Mouse (Mus musculus) Muller cell, postnatal 12 days (primary cell): ENCODE data around the gene Sec23a.
A peak's percentile ranks its signal among the peaks of the same experiment; 100 is the strongest.
"Not testable (repeated sequence)": the region's sequence is repeated elsewhere in the genome, so short reads cannot be mapped to it uniquely, and the experiment has no call there.

Source experiments
- DNase-seq: peaks from one replicate; pipeline ENCODE4 v3.0.0-alpha.2; 2015; ENCODE audit errors: inconsistent ontology term

Gene Sec23a

DNA sequence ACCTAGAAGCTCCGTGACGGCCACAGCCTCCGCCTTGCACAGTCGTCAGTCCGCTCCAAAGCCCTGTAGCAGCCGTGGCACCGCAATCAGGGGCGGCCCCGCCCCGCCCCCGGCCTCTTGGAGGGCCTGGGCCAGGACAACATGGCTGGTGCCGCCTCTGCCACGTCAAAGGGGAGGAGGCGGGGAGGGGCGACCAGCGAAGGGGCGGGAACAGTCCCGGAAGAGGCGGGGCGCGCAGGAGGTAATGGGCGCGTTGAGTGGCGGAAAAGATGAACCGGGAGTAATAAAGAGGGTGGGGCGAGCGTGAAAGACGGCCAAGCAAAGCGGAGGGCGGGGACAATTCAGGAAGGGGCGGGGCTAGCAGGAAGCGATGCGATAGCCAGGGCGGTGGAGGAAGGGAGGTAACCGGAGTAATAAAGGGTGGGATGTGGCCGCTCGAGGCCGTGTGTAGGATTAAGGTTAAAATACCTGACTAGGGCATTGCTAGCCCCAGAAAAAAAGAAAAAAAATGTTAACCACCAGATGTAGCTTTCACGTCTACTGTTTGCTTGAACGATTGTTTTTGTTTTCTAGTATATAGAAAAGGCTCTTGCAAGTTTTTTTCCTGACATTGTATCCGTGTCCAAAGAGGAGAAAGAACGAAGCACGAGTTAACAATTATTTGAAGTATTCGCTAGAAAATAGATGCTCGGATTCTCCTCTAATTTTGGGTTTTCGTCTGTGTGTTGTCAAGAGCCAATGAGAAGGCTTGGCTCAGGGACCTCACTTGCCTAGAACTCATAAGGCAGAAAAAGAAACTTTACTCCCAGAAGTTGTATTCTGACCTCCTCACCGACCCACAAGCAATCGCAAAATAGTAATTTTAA, at the start of gene Sec23a:
TSS of gene Sec23a (minus strand) at position 174 of the 866 bp plus-strand sequence.
- peak; percentile 100 for DNase-seq

DNA sequence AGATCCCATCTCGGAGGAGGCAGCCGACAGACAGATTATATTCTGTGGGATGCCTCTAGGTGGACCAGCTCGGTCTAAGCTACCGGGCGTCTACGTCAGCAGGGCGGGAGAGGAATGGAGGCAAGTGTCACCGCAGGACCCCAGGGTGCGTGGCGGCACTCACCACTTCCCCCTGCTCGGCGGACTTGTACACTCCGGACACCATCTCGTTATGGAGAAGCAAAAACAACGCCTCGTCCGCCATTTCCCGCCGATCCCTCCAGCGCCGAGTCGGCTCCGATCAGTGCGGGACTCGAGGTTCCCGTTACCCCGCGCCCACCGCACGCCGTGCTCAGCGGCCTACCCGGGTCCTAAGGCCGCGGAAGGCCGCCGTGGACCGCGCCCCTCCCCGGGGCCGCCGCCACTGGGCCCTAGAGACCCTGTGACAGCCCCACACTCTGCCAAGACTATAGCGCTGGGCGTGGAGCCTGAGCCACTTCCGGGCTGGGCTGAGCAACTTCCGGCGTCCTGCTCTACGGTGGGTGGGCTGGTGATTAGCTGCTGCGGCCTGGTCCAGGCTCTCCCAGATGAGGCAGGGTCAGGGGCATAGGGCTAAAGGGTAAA, 49.3 kb upstream of the Sec23a start, which contains the start of gene Trappc6b:
TSS of gene Trappc6b (minus strand) at position 480 of the 603 bp plus-strand sequence.
- peak; percentile 85 for DNase-seq

DNA sequence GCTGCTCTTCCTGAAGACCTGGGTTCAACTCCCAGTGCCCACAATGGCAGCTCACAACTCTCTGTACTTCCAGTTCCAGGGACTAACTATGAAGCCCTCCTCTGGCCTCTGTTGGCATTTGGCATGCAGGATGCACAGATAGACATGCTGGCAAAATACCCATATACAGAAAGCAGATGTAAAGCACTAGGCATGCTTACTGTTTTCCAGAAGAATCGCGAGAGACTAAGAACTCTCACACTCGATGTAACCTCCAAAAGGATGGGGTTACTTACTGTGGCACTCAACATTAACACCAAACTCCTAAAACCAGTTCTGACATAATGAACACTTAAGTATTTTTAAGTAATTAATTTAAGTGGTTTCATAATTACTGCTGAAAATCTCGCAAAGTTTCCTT, 48.5 kb upstream of the Sec23a start:
- DNase-seq = no peak

- DNase-seq = not testable (repeated sequence)
These were observed 46.4 kb upstream of the Sec23a start for GRCm38 (mm10) chr12:59058242-59058641.

- no peak for DNase-seq
These were observed 44.4 kb upstream of the Sec23a start for GRCm38 (mm10) chr12:59056222-59056621.

- DNase-seq = no peak
These were observed 43.5 kb upstream of the Sec23a start for GRCm38 (mm10) chr12:59055196-59055850.

DNA sequence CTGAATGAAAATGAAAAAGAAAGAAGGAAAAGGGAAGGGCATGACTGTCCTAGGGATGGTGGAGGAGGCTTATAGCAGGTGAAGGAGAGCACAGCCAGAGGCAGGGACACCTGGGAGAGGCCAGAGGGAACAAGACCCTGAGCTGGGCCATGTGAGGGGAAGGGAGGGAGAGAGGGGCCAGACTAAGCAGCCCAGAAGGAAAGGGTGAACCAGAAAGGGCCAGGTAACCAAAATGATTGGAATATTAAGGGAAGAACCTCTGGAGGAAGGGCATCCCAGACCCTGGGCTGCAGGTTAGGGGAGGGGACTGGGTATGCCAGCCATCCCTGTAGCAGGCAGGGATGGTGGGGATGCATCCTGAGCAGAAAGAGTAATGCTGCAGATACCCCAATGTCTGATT, 42.2 kb upstream of the Sec23a start:
- DNase-seq = no peak

DNA sequence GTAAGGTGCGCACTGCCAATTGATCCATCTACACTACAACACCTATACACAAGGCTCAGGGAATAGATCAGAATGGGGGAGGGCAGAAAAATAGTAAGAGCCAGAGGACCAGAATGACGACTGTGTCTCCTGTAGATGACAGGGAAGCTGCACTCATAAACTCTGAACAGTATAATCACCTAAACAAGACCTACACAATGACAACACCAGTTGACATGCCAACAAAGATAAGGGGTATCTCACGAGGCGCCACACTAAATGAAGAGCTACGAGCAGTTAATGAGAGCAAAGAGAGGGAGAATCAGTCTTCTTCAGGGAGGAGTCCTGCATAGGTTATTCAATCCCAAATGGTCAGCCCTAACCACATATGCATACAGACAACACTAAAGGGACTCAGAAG, 41.3 kb upstream of the Sec23a start:
- DNase-seq = no peak

- no peak for DNase-seq
These were observed 40.7 kb upstream of the Sec23a start for GRCm38 (mm10) chr12:59052470-59052869.

DNA sequence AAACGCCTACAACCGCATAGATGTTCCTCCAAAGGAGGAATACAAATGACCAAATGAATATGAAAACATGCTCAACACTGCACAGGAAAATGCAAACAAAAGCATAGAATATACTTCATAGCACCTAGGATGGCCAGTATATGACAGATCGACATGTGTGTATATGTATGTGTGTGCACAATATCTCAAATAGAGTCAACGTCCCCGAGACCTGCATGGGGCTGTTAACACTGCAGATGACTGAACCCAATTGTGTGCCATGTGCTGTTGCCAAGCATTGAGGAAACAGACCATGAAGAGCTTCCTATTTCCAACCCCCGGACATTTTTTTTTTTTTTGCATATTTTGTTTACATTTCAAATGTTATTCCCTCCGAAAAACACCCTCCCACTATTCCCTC, 29.0 kb upstream of the Sec23a start:
- peak; percentile 22 for DNase-seq

- peak; percentile 60 for DNase-seq
These were observed 28.4 kb upstream of the Sec23a start for GRCm38 (mm10) chr12:59039971-59040844.

DNA sequence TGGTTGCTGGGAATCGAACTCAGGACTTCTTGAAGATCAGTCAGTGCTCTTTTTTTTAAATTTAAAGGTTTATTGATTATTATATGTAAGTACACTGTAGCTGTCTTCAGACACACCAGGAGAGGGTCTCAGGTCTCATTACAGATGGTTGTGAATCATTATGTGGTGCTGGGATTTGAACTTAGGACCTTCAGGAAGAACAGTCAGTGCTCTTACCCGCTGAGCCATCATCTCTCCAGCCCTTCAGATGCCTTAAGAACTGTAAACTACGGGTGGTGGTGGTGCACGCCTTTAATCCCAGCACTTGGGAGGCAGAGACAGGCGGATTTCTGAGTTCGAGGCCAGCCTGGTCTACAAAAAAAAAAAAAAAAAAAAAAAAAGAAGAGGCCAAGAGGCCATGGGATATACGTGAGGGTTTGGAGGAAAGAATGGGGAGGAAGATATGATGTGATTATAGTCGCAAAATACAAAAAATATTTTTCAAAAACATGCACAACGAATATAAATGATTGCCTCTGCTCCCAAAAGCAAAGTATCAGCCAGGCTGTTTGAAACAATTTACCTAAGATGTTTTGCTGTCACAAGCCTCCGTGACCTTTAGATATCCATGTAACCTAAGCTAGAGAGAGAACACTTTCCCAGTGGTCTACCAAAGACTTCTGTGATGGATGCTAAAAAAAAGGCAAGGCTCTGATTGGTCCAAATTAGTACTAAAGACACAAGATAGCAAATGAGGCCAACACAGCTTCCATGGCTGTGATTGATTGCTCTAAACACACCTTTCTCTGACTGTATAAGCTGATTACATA, 27.5 kb upstream of the Sec23a start:
- DNase-seq = peak; percentile 1

GRCm38 (mm10) chr12:59032101-59032500, 20.3 kb upstream of the Sec23a start:
- DNase-seq = no peak

DNA sequence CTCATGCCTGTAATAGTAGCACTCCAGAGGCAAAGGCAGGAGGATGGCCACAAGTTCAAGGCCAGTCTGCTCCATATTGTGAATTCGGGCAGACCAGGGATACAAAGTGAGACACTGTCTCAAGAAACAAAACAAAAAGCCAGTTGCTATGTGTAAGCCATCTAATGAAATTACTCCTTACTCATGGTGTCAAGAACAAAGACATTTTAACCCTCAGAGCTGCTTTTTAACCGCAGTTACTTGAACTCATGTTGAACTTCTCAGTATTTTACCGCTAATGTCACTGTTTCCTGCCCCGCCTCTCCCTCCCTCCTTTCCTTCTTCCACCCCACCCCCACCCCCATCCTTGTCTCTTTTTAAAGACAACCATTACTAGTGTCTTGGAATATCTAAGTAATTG, 9.5 kb upstream of the Sec23a start:
- DNase-seq = no peak

- DNase-seq = no peak
These were observed 8.1 kb upstream of the Sec23a start for GRCm38 (mm10) chr12:59019891-59020290.

- DNase-seq = no peak
These were observed 6.2 kb upstream of the Sec23a start for GRCm38 (mm10) chr12:59017970-59018369.

- DNase-seq = peak; percentile 91
These were observed 1.4 kb upstream of the Sec23a start, which contains the start of gene Gemin2 for GRCm38 (mm10) chr12:59013234-59013633. Gene Gemin2 (plus strand): TSS chr12:59013393.

GRCm38 (mm10) chr12:59012710-59013091, 884 bp upstream of the Sec23a start:
- peak; percentile 36 for DNase-seq

DNA sequence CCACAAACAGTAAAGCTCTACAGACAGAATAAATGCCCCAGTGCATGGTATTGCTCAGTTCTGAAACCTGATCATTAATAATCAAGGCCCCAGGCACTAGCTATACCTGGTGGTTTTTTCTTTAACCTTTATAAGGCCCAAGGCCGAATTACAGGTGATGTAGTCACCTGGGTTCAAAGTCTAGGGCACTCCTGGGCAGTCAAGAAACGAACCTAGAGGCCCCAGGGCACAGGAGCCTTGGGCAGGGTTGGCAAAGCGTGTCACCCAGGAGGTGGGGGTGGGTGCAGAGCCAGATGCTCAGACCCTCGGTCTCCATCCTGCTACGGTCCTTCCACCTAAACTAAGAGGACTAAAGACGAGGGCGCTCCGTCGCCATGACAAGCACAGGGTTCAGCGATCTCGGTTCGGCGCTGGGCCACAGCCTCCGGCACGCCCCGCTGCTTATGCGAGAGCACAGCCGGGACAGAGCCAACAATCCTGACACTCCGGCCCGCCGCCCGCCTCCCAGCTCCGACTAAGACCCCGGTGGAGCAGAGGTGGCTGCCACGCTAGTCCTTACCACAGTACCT, 458 bp downstream of the Sec23a start:
- no peak for DNase-seq

DNA sequence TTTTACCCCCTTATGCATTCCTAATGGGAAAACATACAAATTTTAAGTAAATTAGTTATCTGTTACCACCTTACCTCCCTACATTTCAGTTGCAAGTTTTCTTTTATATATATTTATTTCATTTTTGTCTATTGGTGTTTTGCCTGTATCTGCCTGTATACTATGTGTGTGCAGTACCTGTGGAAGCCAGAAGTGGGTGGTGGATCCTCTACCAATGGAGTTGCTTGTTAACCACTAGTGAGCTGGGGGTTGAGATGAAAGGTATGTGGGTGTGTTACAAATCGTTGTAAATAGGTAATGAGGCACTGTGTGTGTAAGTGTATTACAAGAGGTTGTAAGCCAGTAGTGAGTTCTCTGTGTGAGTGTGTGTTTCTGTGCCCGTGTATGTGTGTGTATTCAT, 1.3 kb downstream of the Sec23a start:
- no peak for DNase-seq
